ENCODE assay signal across 8 mouse cellular contexts in genomic region chr16:21412593-21413047, GRCm38 (mm10). TPM values are rescaled to one million over a fixed set of nuclear protein-coding genes. Genes with fewer than 3 reads are reported as not detected.
DNase-seq lines count a peak whose midpoint lies in the region; ATAC-seq and TF ChIP-seq lines count a peak whose summit lies in the region.

No protein-coding gene starts in this region.

- TF ChIP-seq EP300 in MEL (IDR thresholded peaks at IDR 0.05; ENCODE audit: low read depth in 1 of 2, low read length in 2 of 2), result no peak
- TF ChIP-seq EP300 in lung, postnatal 0 days (IDR thresholded peaks at IDR 0.05), result no peak

- 21% methylated on average over 8 of the region's 8 CpGs for WGBS in forebrain, embryonic 14.5 days
- WGBS in hindbrain, embryonic 11.5 days, result 23% methylated on average over 8 of the region's 8 CpGs
- 16% methylated on average over 8 of the region's 8 CpGs for WGBS in lung, postnatal 0 days

- no peaks in the 10 kb centered on the region for H3K9me3 ChIP-seq in MEL (replicated peaks; ENCODE audit: insufficient read depth, low read length)
- no peaks in the 10 kb centered on the region for H3K9me3 ChIP-seq in forebrain, embryonic 14.5 days (replicated peaks; ENCODE audit: control insufficient read depth, low read length)
- H3K9me3 ChIP-seq in hindbrain, embryonic 11.5 days (ENCODE audit: control insufficient read depth, low read length), result no peaks in the 10 kb centered on the region
- H3K9me3 ChIP-seq in lung, postnatal 0 days (ENCODE audit: low read length), result no peaks in the 10 kb centered on the region

- no peak overlapping the region for H3K27ac ChIP-seq in MEL (ENCODE audit: control insufficient read depth, low read depth, low read length)
- H3K27ac ChIP-seq in forebrain, embryonic 14.5 days (ENCODE audit: low read depth, low read length), result no peak overlapping the region
- no peak overlapping the region for H3K27ac ChIP-seq in hindbrain, embryonic 11.5 days (ENCODE audit: low read depth, low read length)
- no peak overlapping the region for H3K27ac ChIP-seq in lung, postnatal 0 days (ENCODE audit: low read length)

- peaks cover 6 to 17% of the 10 kb centered on the region in 2 experiments for H3K27me3 ChIP-seq in MEL (ENCODE audit: control insufficient read depth in 1 of 2, insufficient read depth in 2 of 2, low read length in 2 of 2)
- no peaks in the 10 kb centered on the region for H3K27me3 ChIP-seq in forebrain, embryonic 14.5 days (replicated peaks; ENCODE audit: control insufficient read depth, insufficient read depth, low read length)
- no peaks in the 10 kb centered on the region for H3K27me3 ChIP-seq in hindbrain, embryonic 11.5 days (ENCODE audit: control insufficient read depth, insufficient read depth, low read length)
- no peaks in the 10 kb centered on the region for H3K27me3 ChIP-seq in lung, postnatal 0 days (replicated peaks; ENCODE audit: insufficient read depth, low read length)

- no peak overlapping the region for H3K4me2 ChIP-seq in forebrain, embryonic 14.5 days (ENCODE audit: low read length)
- H3K4me2 ChIP-seq in hindbrain, embryonic 11.5 days (replicated peaks; ENCODE audit: low read depth, low read length), result no peak overlapping the region
- no peak overlapping the region for H3K4me2 ChIP-seq in lung, postnatal 0 days (replicated peaks; ENCODE audit: low read depth, low read length)

- H3K9ac ChIP-seq in MEL (ENCODE audit: control insufficient read depth, low read depth, low read length, poor library complexity, severe bottlenecking), result peak overlapping the region; percentile 52; the same call in 1 of the 2 replicates
- no peak overlapping the region for H3K9ac ChIP-seq in forebrain, embryonic 14.5 days (ENCODE audit: low read length)
- no peak overlapping the region for H3K9ac ChIP-seq in hindbrain, embryonic 11.5 days (ENCODE audit: low read depth, low read length)
- H3K9ac ChIP-seq in lung, postnatal 0 days (replicated peaks; ENCODE audit: low read depth), result no peak overlapping the region

- peak; percentile 74 for TF ChIP-seq RAD21 in MEL (IDR thresholded peaks at IDR 0.05; ENCODE audit: low read depth, low read length)

- no peak for TF ChIP-seq POLR2A in MEL (IDR thresholded peaks at IDR 0.05; ENCODE audit: control insufficient read depth in 1 of 2, insufficient read depth in 1 of 2, low read depth in 1 of 2, low read length in 2 of 2, poor library complexity in 1 of 2)

- peak in 2 of 3 experiments; percentile 99 to 100; a peak in 5 of 6 replicates for TF ChIP-seq CTCF in MEL (IDR thresholded peaks at IDR 0.05 in 2 of 3, conservative IDR thresholded peaks at IDR 0.05 in 1 of 3; ENCODE audit: control insufficient read depth in 1 of 3, insufficient read depth in 1 of 3, low read depth in 2 of 3, low read length in 3 of 3, poor library complexity in 1 of 3, severe bottlenecking in 1 of 3)
- TF ChIP-seq CTCF in lung, postnatal 0 days (IDR thresholded peaks at IDR 0.05), result peak; percentile 100

- H3K4me1 ChIP-seq in MEL (ENCODE audit: control insufficient read depth in 1 of 2, insufficient read depth in 2 of 2, low read length in 2 of 2), result peaks cover 2 to 7% of the 10 kb centered on the region in 2 experiments; a peak in 3 of 4 replicates
- H3K4me1 ChIP-seq in forebrain, embryonic 14.5 days (ENCODE audit: control insufficient read depth, insufficient read depth, low read length), result no peaks in the 10 kb centered on the region
- no peaks in the 10 kb centered on the region for H3K4me1 ChIP-seq in hindbrain, embryonic 11.5 days (replicated peaks; ENCODE audit: control insufficient read depth, insufficient read depth, low read length)
- H3K4me1 ChIP-seq in lung, postnatal 0 days (ENCODE audit: insufficient read depth, low read depth, low read length), result no peaks in the 10 kb centered on the region

- peak; percentile 72 for ATAC-seq in forebrain, embryonic 14.5 days
- peak; percentile 64 for ATAC-seq in hindbrain, embryonic 11.5 days (ENCODE audit: low FRiP score)
- ATAC-seq in lung, postnatal 0 days, result peak; percentile 70

- H3K36me3 ChIP-seq in MEL (ENCODE audit: control insufficient read depth in 1 of 2, insufficient read depth in 2 of 2, low read length in 2 of 2), result peaks cover 0 to under 1% of the 10 kb centered on the region in 2 experiments; a peak in 1 of 4 replicates
- no peaks in the 10 kb centered on the region for H3K36me3 ChIP-seq in forebrain, embryonic 14.5 days (ENCODE audit: control insufficient read depth, insufficient read depth, low read length)
- no peaks in the 10 kb centered on the region for H3K36me3 ChIP-seq in hindbrain, embryonic 11.5 days (ENCODE audit: control insufficient read depth, insufficient read depth, low read length)
- no peaks in the 10 kb centered on the region for H3K36me3 ChIP-seq in lung, postnatal 0 days (ENCODE audit: insufficient read depth, low read length)

- no peaks in the 10 kb centered on the region for H3K79me2 ChIP-seq in MEL (ENCODE audit: control insufficient read depth, insufficient read depth, low read length, poor library complexity)

- DNase-seq in MEL (ENCODE audit: low read depth, low spot score), result peak; percentile 93
- peak; percentile 86 for DNase-seq in c-Kit-positive CD71-positive TER-119-positive erythroid progenitor cells, embryonic 14.5 days (ENCODE audit: low spot score)
- DNase-seq in forebrain, embryonic 14.5 days (ENCODE audit: low spot score), result peak; percentile 91
- peak; percentile 94 for DNase-seq in hindbrain, embryonic 11.5 days (ENCODE audit: low spot score)
- peak; percentile 60 for DNase-seq in layer of hippocampus, adult 9-10 months (ENCODE audit: low spot score)
- DNase-seq in lung, postnatal 0 days (ENCODE audit: low spot score), result peak; percentile 87
- peak; percentile 69 for DNase-seq in retina, adult 2 months (ENCODE audit: low read depth, low spot score)
- peak; percentile 77 for DNase-seq in thymus, postnatal 25 days

- H3K4me3 ChIP-seq in MEL (ENCODE audit: control insufficient read depth in 1 of 2, insufficient read depth in 1 of 2, low read depth in 2 of 2, low read length in 2 of 2), result no peak overlapping the region
- H3K4me3 ChIP-seq in forebrain, embryonic 14.5 days (ENCODE audit: low read depth, low read length), result no peak overlapping the region
- no peak overlapping the region for H3K4me3 ChIP-seq in hindbrain, embryonic 11.5 days (ENCODE audit: low read depth, low read length)
- no peak overlapping the region for H3K4me3 ChIP-seq in lung, postnatal 0 days (ENCODE audit: low read depth, low read length)

TF ChIP-seq in MEL, 35 proteins besides CTCF, POLR2A, EP300 and RAD21 (continues in another document):
- peak; percentile 78 for TF ChIP-seq MXI1 (IDR thresholded peaks at IDR 0.05; ENCODE audit: low read depth, low read length)
- peak; percentile 79; the same call in 1 of the 2 replicates for TF ChIP-seq JUND (IDR thresholded peaks at IDR 0.05; ENCODE audit: low read depth, low read length)
- peak; percentile 86 for TF ChIP-seq MAX (IDR thresholded peaks at IDR 0.05; ENCODE audit: low read length)
- peak; percentile 39; the same call in 1 of the 2 replicates for TF ChIP-seq ZNF384 (IDR thresholded peaks at IDR 0.05; ENCODE audit: low read depth, low read length)
- no peak for TF ChIP-seq TCF12 (IDR thresholded peaks at IDR 0.05; ENCODE audit: low read depth, low read length)
- TF ChIP-seq MYB (IDR thresholded peaks at IDR 0.05; ENCODE audit: low read depth, low read length), result no peak
- TF ChIP-seq POLR2AphosphoS5 (IDR thresholded peaks at IDR 0.05; ENCODE audit: borderline replicate concordance, low read depth, low read length), result no peak
- TF ChIP-seq TAL1 (IDR thresholded peaks at IDR 0.05; ENCODE audit: low read length), result no peak
- TF ChIP-seq CHD2 (IDR thresholded peaks at IDR 0.05; ENCODE audit: low read length), result no peak
- no peak for TF ChIP-seq UBTF (IDR thresholded peaks at IDR 0.05; ENCODE audit: borderline replicate concordance, insufficient read depth, low read depth, low read length)
- peak; percentile 59 for TF ChIP-seq SIN3A (IDR thresholded peaks at IDR 0.05; ENCODE audit: low read length)
- no peak for TF ChIP-seq NELFE (IDR thresholded peaks at IDR 0.05; ENCODE audit: low read depth, low read length)
- TF ChIP-seq MEF2A (IDR thresholded peaks at IDR 0.05; ENCODE audit: extremely low read depth, insufficient replicate concordance, low read depth, low read length, poor library complexity, severe bottlenecking), result no peak
- TF ChIP-seq SMC3 (IDR thresholded peaks at IDR 0.05; ENCODE audit: low read depth, low read length), result peak; percentile 91
- TF ChIP-seq MAFK (IDR thresholded peaks at IDR 0.05; ENCODE audit: borderline replicate concordance, low read depth, low read length), result no peak
- TF ChIP-seq ZC3H11A (IDR thresholded peaks at IDR 0.05; ENCODE audit: low read depth, low read length), result peak; percentile 61
- 0 out of 2 replicates have a peak, but pooled peaks have one; percentile 11 for TF ChIP-seq USF1 (IDR thresholded peaks at IDR 0.05; ENCODE audit: low read depth, low read length)
- peak; percentile 93 for TF ChIP-seq MYC (IDR thresholded peaks at IDR 0.05; ENCODE audit: low read depth, low read length)
- no peak for TF ChIP-seq USF2 (IDR thresholded peaks at IDR 0.05; ENCODE audit: borderline replicate concordance in 1 of 2, insufficient read depth in 1 of 2, low read depth in 1 of 2, low read length in 2 of 2)
- TF ChIP-seq ZMIZ1 (IDR thresholded peaks at IDR 0.05; ENCODE audit: low read depth, low read length), result no peak
- TF ChIP-seq RCOR1 (IDR thresholded peaks at IDR 0.05; ENCODE audit: low read depth, low read length), result no peak
- TF ChIP-seq POLR2AphosphoS2 (IDR thresholded peaks at IDR 0.05; ENCODE audit: low read length), result no peak
- TF ChIP-seq MAZ (IDR thresholded peaks at IDR 0.05; ENCODE audit: low read depth, low read length), result no peak
- TF ChIP-seq E2F4 (IDR thresholded peaks at IDR 0.05; ENCODE audit: borderline replicate concordance, low read depth, low read length), result no peak
- no peak for TF ChIP-seq ZKSCAN1 (IDR thresholded peaks at IDR 0.05; ENCODE audit: low read depth, low read length)
- no peak for TF ChIP-seq CHD1 (IDR thresholded peaks at IDR 0.05; ENCODE audit: low read depth, low read length)
- TF ChIP-seq KAT2A (conservative IDR thresholded peaks at IDR 0.05; ENCODE audit: low read depth, low read length), result no peak
- TF ChIP-seq GATA1 (IDR thresholded peaks at IDR 0.05; ENCODE audit: low read depth, low read length), result no peak

RNA-seq across cellular contexts. Expression of gene Vps8, which starts 10.3 kb away (rescaled TPM):
- 10.5 TPM in 2 replicates for total RNA-seq in MEL (2012; rRNA removed)
- polyA plus RNA-seq in MEL (2012; ENCODE audit: insufficient read depth in 1 of 2, insufficient read length in 2 of 2, low read depth in 1 of 2, low replicate concordance in 2 of 2, missing spikeins in 1 of 2), result 10 to 100 TPM in 1 of 2 experiments, not detected in 1; 14.0 TPM
- polyA plus RNA-seq in forebrain, embryonic 14.5 days (2014; fragmentation: Nextera tagmentation; extraction: Ambion mirVana), result 33.0 and 36.9 TPM in 2 replicates
- polyA plus RNA-seq in hindbrain, embryonic 11.5 days (2014; fragmentation: Nextera tagmentation; extraction: Ambion mirVana), result 27.0 and 29.6 TPM in 2 replicates
- 9.3 and 9.6 TPM in 2 replicates for polyA plus RNA-seq in lung, postnatal 0 days (2015; fragmentation: Nextera tagmentation; extraction: Ambion mirVana)
